Mouse (Mus musculus) embryonic facial prominence, embryonic 11.5 days (tissue): ENCODE data around the gene Marveld1. TPM values are rescaled to one million over a fixed set of nuclear protein-coding genes. Genes with fewer than 3 reads are reported as not detected.

Experiments used
- ATAC-seq: fragments of 200-750 bp; cut with Nextera tagmentation; replicated peaks from 2 replicates; pipeline ENCODE4 v1.8.0; 2017; ENCODE audit warnings: low read depth; ENCODE audit not compliant: insufficient number of reproducible peaks, low FRiP score, low TSS enrichment
- DNase-seq: peaks from one replicate; pipeline ENCODE4 v3.0.0-alpha.2; 2015; ENCODE audit warnings: low spot score
- H3K27ac ChIP-seq: fragments of 300-500 bp; sonication (generic); replicated peaks from 2 replicates; pipeline ENCODE4 v1.5.1; 2014; ENCODE audit warnings: mild to moderate bottlenecking, low read depth, low read length, control low read depth
- H3K27me3 ChIP-seq: fragments of 300-500 bp; sonication (generic); 2 replicates; pipeline ENCODE4 v1.6.1; 2014; ENCODE audit warnings: mild to moderate bottlenecking, low read length, moderate library complexity, mixed read lengths; ENCODE audit not compliant: control insufficient read depth, insufficient read depth
- H3K36me3 ChIP-seq: fragments of 300-500 bp; sonication (generic); replicated peaks from 2 replicates; pipeline ENCODE4 v1.6.1; 2014; ENCODE audit warnings: low read depth, mild to moderate bottlenecking, low read length, moderate library complexity, mixed read lengths; ENCODE audit not compliant: control insufficient read depth, insufficient read depth
- H3K4me1 ChIP-seq: fragments of 300-500 bp; sonication (generic); 2 replicates; pipeline ENCODE4 v1.6.1; 2014; ENCODE audit warnings: low read length, mixed read lengths; ENCODE audit not compliant: control insufficient read depth, insufficient read depth
- H3K4me2 ChIP-seq: fragments of 300-500 bp; sonication (generic); 2 replicates; pipeline ENCODE4 v1.6.1; 2014; ENCODE audit warnings: low read depth, mild to moderate bottlenecking, control low read depth, low read length, moderate library complexity
- H3K4me3 ChIP-seq: fragments of 300-500 bp; sonication (generic); 2 replicates; pipeline ENCODE4 v1.5.1; 2014; ENCODE audit warnings: low read depth, low read length, control low read depth
- H3K9ac ChIP-seq: fragments of 300-500 bp; sonication (generic); replicated peaks from 2 replicates; pipeline ENCODE4 v1.6.1; 2014; ENCODE audit warnings: mild to moderate bottlenecking, control low read depth, low read length
- H3K9me3 ChIP-seq: fragments of 300-500 bp; sonication (generic); replicated peaks from 2 replicates; pipeline ENCODE4 v1.6.1; 2016; ENCODE audit warnings: mild to moderate bottlenecking, low read length, inconsistent platforms, mixed read lengths; ENCODE audit not compliant: control insufficient read depth
- WGBS: fragments of 180-500 bp; shearing (Covaris S2); extraction: QIAGEN DNeasy Blood & Tissue Kit; methylation state at CpG from one replicate; pipeline ENCODE4 v1.1.7; 2014; 5-methylcytosine and 5-hydroxymethylcytosine counted together
- polyA plus RNA-seq: library from polyadenylated mRNA; unstranded; fragments of >200 nt; fragmentation: Nextera tagmentation; extraction: Ambion mirVana; gene quantifications from 2 replicates; pipeline ENCODE4 v1.2.1, GENCODE M21; 2014

The Marveld1 gene
- polyA plus RNA-seq, 1 experiment from 2014 or later = 16.6 TPM

DNA sequence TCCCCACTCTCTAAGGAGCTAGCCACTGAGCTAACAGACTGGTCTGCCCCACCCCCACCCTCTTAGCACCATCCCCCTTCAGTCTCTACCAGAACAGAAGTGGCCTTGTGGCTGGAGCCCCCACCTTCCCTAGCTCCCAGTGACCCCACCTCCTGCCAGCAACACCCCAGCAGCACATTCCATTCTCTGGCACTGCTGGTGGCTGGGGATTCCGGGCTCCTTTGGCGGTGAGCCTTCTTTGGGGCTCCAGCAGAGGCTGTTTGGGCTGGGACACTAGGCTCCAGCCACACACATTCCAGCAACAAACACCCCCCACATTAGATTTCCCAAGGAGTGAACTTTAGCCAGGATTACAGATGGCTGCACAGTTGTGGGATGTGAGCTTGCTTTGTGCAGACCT, 46.1 kb downstream of the Marveld1 start:
- no peaks in the 10 kb centered on the region for H3K4me1 ChIP-seq
- no peak overlapping the region for H3K4me3 ChIP-seq
- H3K9ac ChIP-seq = no peak overlapping the region
- ATAC-seq = no peak
- no peaks in the 10 kb centered on the region for H3K36me3 ChIP-seq
- no peak for DNase-seq
- H3K27ac ChIP-seq = no peak overlapping the region
- H3K9me3 ChIP-seq = no peaks in the 10 kb centered on the region
- H3K4me2 ChIP-seq = no peak overlapping the region
- no peaks in the 10 kb centered on the region for H3K27me3 ChIP-seq
- WGBS = 42% methylated on average over 2 of the region's 2 CpGs

DNA sequence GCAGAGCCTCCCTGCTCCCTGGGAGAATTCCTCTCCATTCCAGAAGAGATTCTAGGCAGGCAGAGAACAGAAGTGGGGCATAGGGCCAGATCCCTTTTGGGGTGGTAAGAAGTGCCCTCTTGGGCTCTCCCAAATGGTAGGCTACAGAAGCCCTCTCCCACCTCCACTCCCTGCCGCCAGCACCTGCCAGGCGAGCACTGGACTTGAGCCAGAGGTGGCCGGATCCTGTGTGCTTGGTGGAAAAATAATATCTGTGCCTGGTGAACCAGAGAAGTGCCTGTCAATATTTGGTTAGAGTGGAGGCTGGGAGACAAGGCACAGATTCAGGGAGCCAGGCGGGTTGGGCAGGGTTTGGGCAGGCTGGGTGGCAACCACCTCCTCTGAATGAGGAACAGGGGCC, 49.2 kb downstream of the Marveld1 start:
- DNase-seq (no peak), ATAC-seq (no peak)
- H3K4me1 ChIP-seq = no peaks in the 10 kb centered on the region; the same call in none of the 2 replicates
- H3K4me3 ChIP-seq = no peak overlapping the region
- H3K27ac ChIP-seq = no peak overlapping the region
- H3K9me3 ChIP-seq = no peaks in the 10 kb centered on the region
- no peaks in the 10 kb centered on the region for H3K36me3 ChIP-seq
- H3K9ac ChIP-seq = no peak overlapping the region
- no peak overlapping the region for H3K4me2 ChIP-seq
- peaks cover 22% of the 10 kb centered on the region for H3K27me3 ChIP-seq
- 83% methylated on average over 4 of the region's 4 CpGs for WGBS

DNA sequence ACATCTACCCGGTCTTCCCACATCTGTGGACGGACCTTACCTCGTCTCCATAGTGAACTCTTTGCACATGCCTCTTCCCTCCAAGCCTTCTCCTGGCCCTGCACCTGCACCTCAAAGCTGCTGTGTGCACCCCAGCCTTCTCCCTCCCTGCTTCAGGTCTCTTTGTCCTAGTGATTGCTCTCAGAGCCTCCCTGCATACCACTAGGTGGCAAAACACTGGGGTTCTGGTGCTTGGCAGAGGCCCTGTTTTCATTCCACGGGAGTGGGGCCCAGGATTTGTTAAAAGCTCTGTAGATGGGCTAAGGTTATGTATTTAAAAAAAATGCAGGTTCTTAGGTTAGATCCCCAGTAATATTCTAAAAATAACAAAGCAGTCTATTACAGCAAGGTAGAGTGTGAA, 49.9 kb downstream of the Marveld1 start:
- no peak overlapping the region for H3K27ac ChIP-seq

GRCm38 (mm10) chr19:42198026-42198425, 50.8 kb downstream of the Marveld1 start:
- WGBS = 51% methylated on average over 11 of the region's 11 CpGs
- no peak for DNase-seq
- Histone ChIP-seq H3K4me1 (peaks cover 3% of the 10 kb centered on the region), H3K4me3 (no peak overlapping the region), H3K27ac (no peak overlapping the region), H3K27me3 (peaks cover 38% of the 10 kb centered on the region), H3K9me3 (no peaks in the 10 kb centered on the region), H3K4me2 (no peak overlapping the region), H3K36me3 (no peaks in the 10 kb centered on the region), H3K9ac (no peak overlapping the region)
- ATAC-seq = no peak

More for the DNA sequence above, 49.9 kb downstream of the Marveld1 start:
- Histone ChIP-seq H3K27me3 (peaks cover 29% of the 10 kb centered on the region), H3K9ac (no peak overlapping the region), H3K4me2 (no peak overlapping the region), H3K9me3 (no peaks in the 10 kb centered on the region), H3K36me3 (no peaks in the 10 kb centered on the region), H3K4me3 (no peak overlapping the region), H3K4me1 (peaks cover 3% of the 10 kb centered on the region)
- DNase-seq (no peak), ATAC-seq (no peak)
- 71% methylated on average over 4 of the region's 4 CpGs for WGBS

Other genes with a start within 250 kb of the Marveld1 start
- 787 and 839 TPM in 2 replicates for gene Pgam1, start 235.5 kb upstream of the Marveld1 start, polyA plus RNA-seq
- 80.3 and 82.4 TPM in 2 replicates for gene Exosc1, start 214.0 kb upstream of the Marveld1 start, polyA plus RNA-seq
- gene Zdhhc16, start 213.9 kb upstream of the Marveld1 start, polyA plus RNA-seq = 64.0 and 71.1 TPM in 2 replicates
- 37.8 and 39.1 TPM in 2 replicates for gene Mms19, start 166.2 kb upstream of the Marveld1 start, polyA plus RNA-seq
- 7.1 and 8.8 TPM in 2 replicates for gene Ubtd1, start 165.6 kb upstream of the Marveld1 start, polyA plus RNA-seq
- gene Ankrd2, start 111.4 kb upstream of the Marveld1 start, polyA plus RNA-seq = not detected in 2 replicates
- 1.1 and 1.2 TPM in 2 replicates for gene Hoga1, start 101.8 kb upstream of the Marveld1 start, polyA plus RNA-seq
- not detected in 2 replicates for gene 4933411K16Rik, start 95.2 kb upstream of the Marveld1 start, polyA plus RNA-seq
- 42.8 and 48.9 TPM in 2 replicates for gene Morn4, start 61.0 kb upstream of the Marveld1 start, polyA plus RNA-seq
- gene Pi4k2a, start 56.9 kb upstream of the Marveld1 start, polyA plus RNA-seq = 22.4 and 24.3 TPM in 2 replicates
- gene Avpi1, start 18.3 kb upstream of the Marveld1 start, polyA plus RNA-seq = 22.1 and 22.9 TPM in 2 replicates
- 10.2 and 14.0 TPM in 2 replicates for gene Zfyve27, start 16.6 kb downstream of the Marveld1 start, polyA plus RNA-seq
- gene Sfrp5, start 54.9 kb downstream of the Marveld1 start, polyA plus RNA-seq = 0.64 and 1.2 TPM in 2 replicates
- 0.73 and 1.2 TPM in 2 replicates for gene Golga7b, start 100.2 kb downstream of the Marveld1 start, polyA plus RNA-seq